Mouse (Mus musculus) sigmoid colon, adult 10 weeks (tissue): ENCODE measurements around the gene Pitpnb. TPM values are rescaled to one million over a fixed set of nuclear protein-coding genes. Genes with fewer than 3 reads are reported as not detected.

Experiments
- polyA plus RNA-seq: library from polyadenylated mRNA; stranded (reverse); fragments of 350-450 nt; fragmentation: Illumina TruSeq; extraction: RNeasy Lipid Tissue Mini Kit (QIAGEN cat#74804); gene quantifications from one replicate; pipeline ENCODE4 v1.2.3, GENCODE M21; 2014; ENCODE audit warnings: low read depth, low replicate concordance

Gene Pitpnb
- polyA plus RNA-seq = 106 TPM

GRCm38 (mm10) chr5:111330417-111331098, at the start of gene Pitpnb:
Pitpnb (plus strand) TSS chr5:111330763.

GRCm38 (mm10) chr5:111416591-111417374, 86.2 kb downstream of the Pitpnb start, which contains the start of gene Mn1:
Mn1 (plus strand) TSS chr5:111417362.

Other genes with a start within 250 kb of the Pitpnb start
- 0.32 TPM for gene Mn1, start 86.6 kb downstream of the Pitpnb start, polyA plus RNA-seq